Mouse (Mus musculus) myocyte (in vitro differentiated cells): ENCODE measurements around the gene Gtf3c2. TPM values are rescaled to one million over a fixed set of nuclear protein-coding genes. Genes with fewer than 3 reads are reported as not detected.
A peak's percentile ranks its signal among the peaks of the same experiment; 100 is the strongest.

Experiments used
- H3K27me3 ChIP-seq: one replicate; pipeline ENCODE4 v1.6.1; 2011; ENCODE audit not compliant: control insufficient read depth, insufficient read depth, insufficient read length
- H3K36me3 ChIP-seq: one replicate; pipeline ENCODE4 v1.6.1; 2011; ENCODE audit not compliant: control insufficient read depth, insufficient read depth
- H3K4me2 ChIP-seq: one replicate; pipeline ENCODE4 v1.6.1; 2011; ENCODE audit warnings: low read depth, control low read depth
- H3K4me3 ChIP-seq: one replicate; pipeline ENCODE4 v1.5.1; 2011; ENCODE audit warnings: mild to moderate bottlenecking, control low read depth, moderate library complexity
- H3K79me2 ChIP-seq: one replicate; pipeline ENCODE4 v1.6.1; 2011; ENCODE audit not compliant: control insufficient read depth, insufficient read depth
- H3ac ChIP-seq: one replicate; pipeline ENCODE4 v1.6.1; 2011; ENCODE audit not compliant: control insufficient read depth, insufficient read length
- CEBPB ChIP-seq: IDR thresholded peaks from 2 replicates; pipeline ENCODE4 v1.6.1; 2011; ENCODE audit warnings: mild to moderate bottlenecking, moderate library complexity; ENCODE audit not compliant: poor library complexity, insufficient read depth, severe bottlenecking
- E2F4 ChIP-seq: IDR thresholded peaks from one replicate; pipeline ENCODE4 v1.6.1; 2011; ENCODE audit warnings: mild to moderate bottlenecking, control low read depth, moderate library complexity; ENCODE audit not compliant: insufficient read depth
- MAX ChIP-seq: IDR thresholded peaks from one replicate; pipeline ENCODE4 v1.6.1; 2011; ENCODE audit warnings: low read depth, mild to moderate bottlenecking, control low read depth
- MYOD1 ChIP-seq, 3 experiments: IDR thresholded peaks; one replicate each; pipeline ENCODE4 v1.6.1; 2011; ENCODE audit warnings: control low read depth in 2 of 3, low read depth in 2 of 3, mild to moderate bottlenecking in 2 of 3, moderate library complexity in 1 of 3; ENCODE audit not compliant: insufficient read length in 2 of 3, control insufficient read depth in 1 of 3
- MYOG ChIP-seq, 3 experiments: IDR thresholded peaks; one replicate each; pipeline ENCODE4 v1.6.1; 2011; ENCODE audit warnings: control low read depth in 2 of 3, low read depth in 2 of 3, mild to moderate bottlenecking in 2 of 3; ENCODE audit not compliant: insufficient read length in 2 of 3, control insufficient read depth in 1 of 3, insufficient read depth in 1 of 3
- POLR2A ChIP-seq: IDR thresholded peaks from one replicate; pipeline ENCODE4 v1.6.1; 2011; ENCODE audit warnings: low read depth, mild to moderate bottlenecking, control low read depth, moderate library complexity; ENCODE audit not compliant: insufficient read length
- POLR2AphosphoS2 ChIP-seq: IDR thresholded peaks from one replicate; pipeline ENCODE4 v1.6.1; 2011; ENCODE audit warnings: low read depth, control low read depth; ENCODE audit not compliant: insufficient read length
- REST ChIP-seq: IDR thresholded peaks from one replicate; pipeline ENCODE4 v1.6.1; 2011; ENCODE audit warnings: mild to moderate bottlenecking, control low read depth, moderate library complexity; ENCODE audit not compliant: insufficient read depth, insufficient read length
- SRF ChIP-seq: IDR thresholded peaks from one replicate; pipeline ENCODE4 v1.6.1; 2011; ENCODE audit warnings: low read depth; ENCODE audit not compliant: control insufficient read depth, insufficient read length
- TCF12 ChIP-seq: IDR thresholded peaks from one replicate; pipeline ENCODE4 v1.6.1; 2011; ENCODE audit warnings: mild to moderate bottlenecking, control low read depth; ENCODE audit not compliant: poor library complexity, insufficient read depth, severe bottlenecking
- TCF3 ChIP-seq: IDR thresholded peaks from one replicate; pipeline ENCODE4 v1.6.1; 2011; ENCODE audit warnings: low read depth, control low read depth; ENCODE audit not compliant: insufficient read length
- USF1 ChIP-seq: IDR thresholded peaks from one replicate; pipeline ENCODE4 v1.6.1; 2011; ENCODE audit warnings: low read depth, mild to moderate bottlenecking, control low read depth, moderate library complexity
- polyA plus RNA-seq: library from polyadenylated mRNA; unstranded; fragments of >200 nt; fragmentation: generic; extraction: Trizol; gene quantifications from one replicate; pipeline ENCODE4 v1.2.1, GENCODE M21; 2012; ENCODE audit warnings: missing spikeins

The Gtf3c2 gene
- polyA plus RNA-seq, 1 experiment = 24.9 TPM

DNA sequence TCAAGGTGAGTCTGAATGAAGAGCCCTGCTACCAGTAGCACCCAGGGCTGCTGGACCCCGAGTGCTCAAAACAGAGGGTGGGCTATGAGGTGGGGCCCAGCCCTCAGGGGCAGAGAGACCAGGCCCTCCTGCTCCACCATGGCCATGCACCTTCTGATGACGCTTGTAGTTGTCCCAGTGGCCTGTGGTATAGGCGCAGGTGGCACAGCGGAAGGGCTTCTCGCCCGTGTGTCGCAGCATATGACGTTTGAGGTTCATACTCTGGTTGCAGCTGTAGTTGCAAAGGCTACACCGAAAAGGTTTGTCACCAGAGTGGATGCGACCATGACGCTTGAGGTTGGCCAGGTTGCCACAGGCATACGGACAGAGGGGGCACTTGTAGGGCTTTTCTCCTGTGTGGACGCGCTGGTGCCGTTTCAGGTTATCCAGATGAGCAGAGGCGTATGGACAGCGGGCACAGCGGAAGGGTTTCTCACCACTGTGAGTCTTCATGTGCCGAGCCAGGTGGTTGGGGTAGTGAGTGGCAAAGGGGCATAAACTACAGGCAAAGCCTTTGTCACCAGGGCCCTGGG, 19.5 kb upstream of the Gtf3c2 start:
- Histone ChIP-seq H3K27me3 (no peaks in the 10 kb centered on the region), H3K79me2 (peaks cover 16% of the 10 kb centered on the region), H3K36me3 (peaks cover 50% of the 10 kb centered on the region), H3K4me2 (no peak overlapping the region), H3K4me3 (no peak overlapping the region), H3ac (no peak overlapping the region)
- TF ChIP-seq CEBPB = no peak
- TF ChIP-seq USF1 = no peak
- TF ChIP-seq MYOG (IDR thresholded peaks at IDR 0.05; ENCODE audit: control insufficient read depth in 1 of 3, insufficient read depth in 1 of 3, insufficient read length in 2 of 3, low read depth in 2 of 3) = no peak
- TF ChIP-seq TCF12 = no peak
- TF ChIP-seq REST = no peak
- no peak for TF ChIP-seq MAX
- TF ChIP-seq TCF3 = no peak
- TF ChIP-seq SRF = no peak
- peak; percentile 49 for TF ChIP-seq POLR2A
- peak; percentile 81 for TF ChIP-seq POLR2AphosphoS2
- no peak for TF ChIP-seq E2F4
- no peak for TF ChIP-seq MYOD1 (IDR thresholded peaks at IDR 0.05; ENCODE audit: control insufficient read depth in 1 of 3, insufficient read length in 2 of 3, low read depth in 2 of 3)

DNA sequence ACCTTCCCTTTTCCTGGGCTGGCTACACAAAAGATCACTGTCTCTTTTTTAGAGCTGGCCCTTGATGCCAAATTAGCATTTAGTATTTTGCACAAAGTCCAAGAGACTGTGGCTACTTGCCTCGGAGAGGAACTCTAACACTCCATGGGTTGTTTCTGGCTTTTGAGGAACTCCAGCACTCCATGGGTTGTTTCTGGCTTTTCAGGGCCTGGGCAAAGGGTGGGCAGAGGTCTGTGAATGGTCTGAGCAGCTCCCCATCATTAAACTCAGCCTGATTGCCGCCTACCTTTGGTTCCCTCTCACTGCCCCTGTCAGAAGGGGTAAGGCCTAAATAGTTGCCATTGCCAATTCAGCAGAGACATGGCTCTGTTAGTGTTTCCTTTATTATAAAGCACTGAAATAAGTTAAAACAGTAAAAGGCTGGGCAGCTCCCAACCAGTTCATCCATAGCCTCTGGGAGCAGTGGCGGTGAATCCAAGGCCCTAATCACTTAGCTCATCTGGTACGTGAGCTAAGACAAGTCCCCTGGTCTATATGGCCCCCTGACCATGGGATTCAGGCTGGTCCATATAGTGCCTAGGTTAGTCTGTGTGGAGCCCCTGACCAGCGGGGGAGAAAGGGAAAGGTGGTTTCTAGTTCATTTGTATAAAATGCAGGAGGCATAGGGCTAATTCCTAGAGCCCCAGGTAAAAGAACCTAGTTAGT, 18.8 kb upstream of the Gtf3c2 start:
- no peak overlapping the region for H3K4me3 ChIP-seq
- no peak overlapping the region for H3ac ChIP-seq
- H3K27me3 ChIP-seq = no peaks in the 10 kb centered on the region

DNA sequence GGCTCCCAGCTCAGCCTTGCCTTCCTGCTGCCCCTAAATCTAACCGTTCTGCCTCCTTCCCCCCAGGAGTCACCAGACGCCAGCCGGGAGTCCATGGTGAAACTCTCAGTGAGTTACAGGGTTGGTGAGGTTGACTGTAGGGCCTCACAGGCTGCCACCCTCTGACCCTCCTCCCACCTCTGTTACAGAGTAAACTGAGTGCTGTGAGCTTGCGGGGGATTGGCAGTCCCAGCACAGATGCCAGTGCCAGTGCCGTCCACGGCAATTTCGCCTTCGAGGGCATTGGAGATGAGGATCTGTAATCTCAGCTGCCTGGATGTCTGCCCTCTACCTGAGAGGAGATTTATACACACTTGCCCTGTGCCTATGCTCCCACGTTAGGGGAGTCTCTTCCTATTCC, 18.2 kb upstream of the Gtf3c2 start:
- H3K4me2 ChIP-seq = no peak overlapping the region
- peaks cover 41% of the 10 kb centered on the region for H3K36me3 ChIP-seq
- H3ac ChIP-seq = no peak overlapping the region
- H3K27me3 ChIP-seq = no peaks in the 10 kb centered on the region
- H3K79me2 ChIP-seq = peaks cover 24% of the 10 kb centered on the region
- H3K4me3 ChIP-seq = no peak overlapping the region
- TF ChIP-seq TCF3 (no peak), POLR2AphosphoS2 (peak; percentile 74), E2F4 (no peak), POLR2A (peak; percentile 44)

More for the DNA sequence above, 18.8 kb upstream of the Gtf3c2 start:
- TF ChIP-seq USF1 (no peak), POLR2A (no peak), CEBPB (no peak), TCF3 (no peak), MAX (no peak), REST (no peak), E2F4 (no peak), SRF (no peak), TCF12 (no peak), MYOD1 (IDR thresholded peaks at IDR 0.05; ENCODE audit: control insufficient read depth in 1 of 3, insufficient read length in 2 of 3, low read depth in 2 of 3) (no peak), POLR2AphosphoS2 (no peak), MYOG (IDR thresholded peaks at IDR 0.05; ENCODE audit: control insufficient read depth in 1 of 3, insufficient read depth in 1 of 3, insufficient read length in 2 of 3, low read depth in 2 of 3) (no peak)
- Histone ChIP-seq H3K4me2 (no peak overlapping the region), H3K79me2 (peaks cover 22% of the 10 kb centered on the region), H3K36me3 (peaks cover 44% of the 10 kb centered on the region)

DNA sequence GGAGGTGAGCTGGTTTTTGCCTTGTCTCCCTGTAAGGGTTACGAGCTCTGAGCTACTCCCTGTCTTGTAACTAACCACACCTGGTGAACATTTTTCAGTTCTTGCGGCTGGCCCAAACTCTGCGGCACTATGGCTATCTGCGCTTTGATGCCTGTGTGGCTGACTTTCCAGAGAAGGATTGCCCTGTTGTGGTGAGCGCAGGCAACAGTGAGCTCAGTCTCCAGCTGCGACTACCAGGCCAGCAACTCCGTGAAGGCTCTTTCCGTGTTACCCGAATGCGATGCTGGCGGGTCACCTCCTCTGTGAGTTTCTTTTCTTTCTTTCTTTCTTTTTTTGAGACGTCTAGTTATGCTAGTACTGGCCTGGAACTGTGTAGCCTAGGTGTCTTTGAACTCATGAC, 17.1 kb upstream of the Gtf3c2 start:
- TF ChIP-seq POLR2AphosphoS2 = peak; percentile 62
- no peak for TF ChIP-seq MAX
- no peaks in the 10 kb centered on the region for H3K27me3 ChIP-seq
- H3K4me2 ChIP-seq = no peak overlapping the region
- H3K36me3 ChIP-seq = peaks cover 41% of the 10 kb centered on the region
- no peak overlapping the region for H3K4me3 ChIP-seq
- H3K79me2 ChIP-seq = peaks cover 24% of the 10 kb centered on the region
- H3ac ChIP-seq = no peak overlapping the region

DNA sequence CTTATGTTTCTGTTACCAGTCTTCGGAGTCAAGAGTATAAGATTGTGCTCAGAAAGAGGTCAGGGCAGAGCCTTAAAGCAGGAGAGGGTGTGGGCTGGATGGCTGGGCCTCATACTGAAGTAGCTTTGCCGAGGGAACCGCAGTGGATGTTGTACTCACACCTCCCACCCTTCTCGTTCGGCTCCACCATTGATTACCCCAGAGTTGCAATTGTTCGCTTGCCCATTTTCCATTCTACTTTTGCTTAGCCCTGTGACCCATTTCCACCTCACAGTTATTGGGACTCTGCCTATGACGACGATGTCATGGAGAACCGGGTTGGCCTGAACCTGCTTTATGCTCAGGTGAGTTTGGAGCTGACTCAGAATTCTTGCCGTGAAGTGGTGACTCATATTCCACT, 16.3 kb upstream of the Gtf3c2 start:
- H3K4me3 ChIP-seq = no peak overlapping the region
- H3ac ChIP-seq = no peak overlapping the region
- TF ChIP-seq POLR2AphosphoS2 = peak; percentile 67
- TF ChIP-seq TCF3 = no peak
- peaks cover 41% of the 10 kb centered on the region for H3K36me3 ChIP-seq
- H3K79me2 ChIP-seq = peaks cover 17% of the 10 kb centered on the region
- no peaks in the 10 kb centered on the region for H3K27me3 ChIP-seq
- H3K4me2 ChIP-seq = no peak overlapping the region
